Mouse (Mus musculus): ENCODE measurements around the gene Kif2c. TPM values are rescaled to one million over a fixed set of nuclear protein-coding genes. Genes with fewer than 3 reads are reported as not detected.

Kif2c gene
- total RNA-seq, 1 experiment from 2014 or later = 30.0 TPM

GRCm38 (mm10) chr4:117148047-117148713 lies 34.3 kb downstream of the Kif2c start:
- ATAC-seq (replicated peaks in 1 of 2; ENCODE audit: insufficient read depth in 1 of 2, low FRiP score in 2 of 2, low TSS enrichment in 1 of 2, low read depth in 1 of 2, poor library complexity in 2 of 2, severe bottlenecking in 2 of 2) = no peak

DNA sequence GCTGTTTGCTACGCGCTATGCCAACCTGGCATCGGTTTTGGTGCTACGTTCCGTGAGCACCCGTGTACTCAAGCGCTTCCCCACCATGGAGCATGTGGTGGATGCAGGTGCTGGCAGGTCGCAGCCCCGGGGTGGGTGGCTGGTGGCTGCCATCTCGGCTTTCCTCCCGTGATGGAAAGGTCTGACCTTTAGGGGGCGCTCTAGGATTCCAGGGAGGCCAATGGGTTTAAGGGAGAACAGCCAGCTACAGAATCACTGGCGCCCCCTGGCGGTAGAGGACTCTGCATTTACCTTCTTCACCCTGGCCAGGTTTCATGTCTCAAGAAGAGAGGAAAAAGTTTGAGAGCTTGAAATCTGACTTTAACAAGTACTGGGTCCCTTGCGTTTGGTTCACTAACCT lies 36.3 kb downstream of the Kif2c start:
- ATAC-seq (replicated peaks in 1 of 2; ENCODE audit: insufficient read depth in 1 of 2, low FRiP score in 2 of 2, low TSS enrichment in 1 of 2, low read depth in 1 of 2, poor library complexity in 2 of 2, severe bottlenecking in 2 of 2) = peak; percentile 74

DNA sequence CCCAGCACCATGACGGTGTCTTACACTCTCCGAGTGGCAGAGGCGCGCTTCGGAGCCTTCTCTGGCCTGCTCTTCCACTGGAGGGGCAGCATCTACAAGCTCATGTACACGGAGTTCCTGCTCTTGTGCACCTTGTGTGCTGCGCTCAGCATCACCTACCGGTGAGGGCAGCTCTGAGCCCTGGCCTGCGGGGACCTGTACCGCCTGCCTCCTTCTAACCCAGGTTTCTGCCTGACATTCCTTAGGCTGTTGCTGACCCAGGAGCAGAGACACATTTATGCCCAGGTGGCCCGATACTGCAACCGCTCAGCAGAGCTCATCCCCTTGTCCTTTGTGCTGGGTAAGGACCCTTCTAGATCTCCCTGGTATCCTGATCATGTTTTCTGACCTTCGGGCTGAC lies 37.2 kb downstream of the Kif2c start:
- ATAC-seq (replicated peaks in 1 of 2; ENCODE audit: insufficient read depth in 1 of 2, low FRiP score in 2 of 2, low TSS enrichment in 1 of 2, low read depth in 1 of 2, poor library complexity in 2 of 2, severe bottlenecking in 2 of 2) = no peak

GRCm38 (mm10) chr4:117143023-117143422 lies 39.4 kb downstream of the Kif2c start:
- ATAC-seq (replicated peaks in 1 of 2; ENCODE audit: insufficient read depth in 1 of 2, low FRiP score in 2 of 2, low TSS enrichment in 1 of 2, low read depth in 1 of 2, poor library complexity in 2 of 2, severe bottlenecking in 2 of 2) = no peak

GRCm38 (mm10) chr4:117140613-117141012 lies 41.8 kb downstream of the Kif2c start:
- no peak for ATAC-seq (replicated peaks in 1 of 2; ENCODE audit: insufficient read depth in 1 of 2, low FRiP score in 2 of 2, low TSS enrichment in 1 of 2, low read depth in 1 of 2, poor library complexity in 2 of 2, severe bottlenecking in 2 of 2)

DNA sequence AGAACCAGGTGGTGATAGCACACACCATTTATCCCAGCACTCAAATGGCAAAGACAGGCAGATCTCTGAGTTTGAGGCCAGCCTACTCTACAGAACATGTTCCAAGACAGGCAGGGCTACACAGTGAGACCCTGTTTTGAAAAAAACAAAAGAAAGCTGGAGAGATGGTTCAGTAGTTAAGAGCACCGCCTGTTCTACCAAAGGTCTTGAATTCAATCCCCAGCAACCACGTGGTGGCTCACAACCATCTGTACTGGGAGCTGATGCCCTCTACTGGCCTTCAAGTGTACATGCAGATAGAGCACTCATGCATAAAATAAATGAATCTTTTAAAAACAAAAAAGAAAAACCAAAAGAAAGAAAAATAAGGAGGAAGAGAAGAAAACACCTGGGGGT lies 43.2 kb downstream of the Kif2c start:
- ATAC-seq (replicated peaks in 1 of 2; ENCODE audit: insufficient read depth in 1 of 2, low FRiP score in 2 of 2, low TSS enrichment in 1 of 2, low read depth in 1 of 2, poor library complexity in 2 of 2, severe bottlenecking in 2 of 2) = peak; percentile 35 to 46; a peak in 2 of 4 replicates

DNA sequence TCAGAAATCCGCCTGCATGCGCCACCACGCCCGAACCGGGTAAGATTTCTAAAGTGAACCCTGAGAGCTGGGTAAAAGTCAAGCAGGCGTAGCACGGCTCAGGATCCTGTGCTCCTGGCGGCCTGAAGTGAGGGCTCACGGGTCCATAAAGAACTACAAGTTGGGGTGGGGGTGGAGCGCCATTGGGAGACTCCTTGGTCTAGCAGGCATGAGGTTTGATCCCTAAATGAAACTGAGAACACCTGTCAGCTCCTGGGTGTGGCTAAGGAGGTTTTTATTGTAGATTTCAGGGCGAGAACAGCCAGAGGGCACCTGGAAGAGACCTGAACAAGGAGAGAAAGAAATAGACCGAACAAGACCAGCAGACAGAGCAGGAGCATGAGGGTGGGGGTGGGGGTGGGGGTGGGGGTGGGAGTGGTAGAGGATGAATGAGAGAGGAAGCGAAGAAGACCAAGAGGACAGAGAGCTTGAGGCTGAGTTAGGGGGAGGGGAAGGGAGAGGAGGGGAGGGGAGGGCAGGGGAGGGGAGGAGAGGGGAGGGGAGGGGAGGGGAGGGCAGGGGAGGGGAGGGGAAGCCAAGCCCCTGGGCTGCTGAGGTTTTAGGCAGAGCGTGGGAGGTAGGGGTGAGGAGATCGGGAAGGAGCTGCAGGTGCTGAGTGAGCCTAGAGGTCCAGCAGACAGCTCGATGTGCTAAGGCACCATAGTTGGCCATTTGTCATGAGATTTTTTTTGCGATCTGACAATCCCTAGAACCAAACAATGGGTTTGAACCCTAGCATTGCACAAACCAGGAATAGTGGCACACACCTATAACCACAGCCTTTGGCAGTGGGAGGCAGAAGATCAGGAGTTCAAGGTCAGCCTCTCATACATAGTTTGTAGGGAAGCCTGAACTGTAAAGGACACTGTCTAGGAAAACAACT lies 43.9 kb downstream of the Kif2c start:
- ATAC-seq (replicated peaks in 1 of 2; ENCODE audit: insufficient read depth in 1 of 2, low FRiP score in 2 of 2, low TSS enrichment in 1 of 2, low read depth in 1 of 2, poor library complexity in 2 of 2, severe bottlenecking in 2 of 2) = no peak

DNA sequence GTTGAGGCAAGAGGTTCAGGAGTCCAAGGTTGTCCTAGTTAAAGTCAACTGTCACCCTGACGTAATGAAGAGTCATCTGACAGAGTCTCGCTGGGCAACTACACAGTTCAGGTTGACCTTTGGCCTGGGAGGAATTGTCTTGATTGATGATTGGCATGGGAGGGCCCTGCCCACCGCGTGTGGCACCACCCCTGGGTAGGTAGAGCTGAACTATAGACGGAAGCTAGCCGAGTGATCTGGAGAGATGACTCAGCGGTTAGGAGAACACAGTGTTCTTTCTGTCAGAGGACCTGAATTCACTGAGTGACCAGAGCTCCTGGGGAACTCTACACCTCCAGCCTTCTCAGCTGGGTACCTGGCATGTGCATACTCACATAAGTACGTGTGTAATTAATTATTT lies 46.4 kb downstream of the Kif2c start:
- no peak for ATAC-seq (replicated peaks in 1 of 2; ENCODE audit: insufficient read depth in 1 of 2, low FRiP score in 2 of 2, low TSS enrichment in 1 of 2, low read depth in 1 of 2, poor library complexity in 2 of 2, severe bottlenecking in 2 of 2)

GRCm38 (mm10) chr4:117134601-117134995 lies 47.8 kb downstream of the Kif2c start:
- ATAC-seq (replicated peaks in 1 of 2; ENCODE audit: insufficient read depth in 1 of 2, low FRiP score in 2 of 2, low TSS enrichment in 1 of 2, low read depth in 1 of 2, poor library complexity in 2 of 2, severe bottlenecking in 2 of 2) = no peak

DNA sequence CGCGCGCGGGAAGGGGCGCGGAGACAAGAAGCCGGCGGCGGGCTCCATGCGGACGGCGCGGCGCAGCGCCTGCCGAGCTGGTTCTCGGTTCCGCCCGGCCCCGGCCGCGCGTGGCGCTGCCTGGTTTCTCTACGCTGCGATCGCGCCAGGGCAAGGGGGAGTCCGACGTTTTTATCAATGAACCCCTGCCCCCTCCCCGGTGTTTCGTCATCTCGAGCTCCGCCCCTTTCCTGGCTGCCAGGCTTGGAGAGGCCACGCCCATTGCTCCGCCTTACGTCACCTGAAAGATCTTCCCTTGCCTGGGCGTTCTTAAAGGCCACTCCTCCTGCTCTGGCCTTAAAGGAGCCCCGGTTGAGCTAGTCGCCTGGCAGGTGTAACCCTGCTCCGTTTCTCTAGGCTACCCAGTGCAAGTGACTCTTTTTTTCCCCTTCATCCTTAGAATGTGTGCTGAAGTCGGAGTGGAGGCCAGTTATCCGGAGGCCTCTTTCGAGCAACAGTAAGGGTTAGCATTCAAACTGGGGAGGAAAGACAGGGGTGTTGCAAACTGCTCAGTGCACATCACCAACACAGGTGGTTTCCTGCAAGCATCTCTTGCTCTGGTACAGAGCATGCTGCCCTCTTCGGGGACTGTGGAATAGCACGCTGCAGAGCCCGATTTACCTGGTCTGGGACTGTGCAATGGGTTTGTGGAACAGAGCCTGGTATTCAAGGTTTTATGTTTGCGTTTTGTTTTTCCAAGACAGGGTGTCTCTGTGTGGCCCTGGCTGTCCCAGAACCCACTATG lies 48.4 kb downstream of the Kif2c start, which contains the start of gene Plk3:
Gene Plk3 (minus strand): TSS at position 147 of the 784 bp plus-strand sequence.
- ATAC-seq (replicated peaks in 1 of 2; ENCODE audit: insufficient read depth in 1 of 2, low FRiP score in 2 of 2, low TSS enrichment in 1 of 2, low read depth in 1 of 2, poor library complexity in 2 of 2, severe bottlenecking in 2 of 2) = peak; percentile 93 to 94

DNA sequence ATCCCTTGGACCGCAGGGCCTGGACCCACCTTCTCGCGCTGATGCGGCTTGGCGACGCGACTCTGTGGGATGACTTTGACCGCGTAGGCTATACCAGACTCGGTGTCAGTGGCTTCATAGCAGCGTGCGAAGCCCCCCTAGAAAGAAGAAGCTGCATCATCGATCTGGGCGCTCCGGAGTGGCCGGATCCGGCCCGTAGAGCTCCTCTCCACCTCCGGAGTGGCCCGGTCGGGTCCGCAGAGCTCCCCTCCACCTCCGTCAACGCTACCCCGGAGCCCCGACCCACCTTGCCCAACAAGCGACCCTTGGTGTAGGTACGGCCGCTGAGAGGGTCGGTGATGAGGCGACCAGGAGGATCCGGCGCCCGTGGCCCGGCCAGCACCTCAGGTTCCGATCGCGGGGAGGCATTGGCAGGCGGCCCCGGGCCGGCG lies 49.1 kb downstream of the Kif2c start:
- peak in 1 of 2 experiments; percentile 8; a peak in 1 of 4 replicates for ATAC-seq (replicated peaks in 1 of 2; ENCODE audit: insufficient read depth in 1 of 2, low FRiP score in 2 of 2, low TSS enrichment in 1 of 2, low read depth in 1 of 2, poor library complexity in 2 of 2, severe bottlenecking in 2 of 2)

DNA sequence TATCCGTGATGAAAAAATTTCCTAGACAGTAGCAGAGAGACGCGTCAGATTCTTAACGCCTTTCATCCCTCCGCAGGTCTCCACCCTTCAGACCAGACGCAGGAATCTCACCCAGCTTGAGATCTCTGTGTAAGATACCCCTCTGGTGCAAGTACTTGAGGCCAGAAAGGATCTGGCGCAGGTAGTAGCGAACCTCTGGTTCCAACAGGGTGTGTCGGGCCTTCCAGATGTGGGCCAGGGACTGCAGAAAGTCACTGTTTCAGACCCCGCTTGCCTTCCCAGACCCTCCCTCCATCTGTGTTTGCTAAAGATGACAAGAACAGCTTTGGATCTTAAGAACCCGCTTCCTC lies 49.7 kb downstream of the Kif2c start:
- no peak for ATAC-seq (replicated peaks in 1 of 2; ENCODE audit: insufficient read depth in 1 of 2, low FRiP score in 2 of 2, low TSS enrichment in 1 of 2, low read depth in 1 of 2, poor library complexity in 2 of 2, severe bottlenecking in 2 of 2)

- ATAC-seq (replicated peaks in 1 of 2; ENCODE audit: insufficient read depth in 1 of 2, low FRiP score in 2 of 2, low TSS enrichment in 1 of 2, low read depth in 1 of 2, poor library complexity in 2 of 2, severe bottlenecking in 2 of 2) = no peak
These were observed 50.3 kb downstream of the Kif2c start for GRCm38 (mm10) chr4:117131890-117132793.

DNA sequence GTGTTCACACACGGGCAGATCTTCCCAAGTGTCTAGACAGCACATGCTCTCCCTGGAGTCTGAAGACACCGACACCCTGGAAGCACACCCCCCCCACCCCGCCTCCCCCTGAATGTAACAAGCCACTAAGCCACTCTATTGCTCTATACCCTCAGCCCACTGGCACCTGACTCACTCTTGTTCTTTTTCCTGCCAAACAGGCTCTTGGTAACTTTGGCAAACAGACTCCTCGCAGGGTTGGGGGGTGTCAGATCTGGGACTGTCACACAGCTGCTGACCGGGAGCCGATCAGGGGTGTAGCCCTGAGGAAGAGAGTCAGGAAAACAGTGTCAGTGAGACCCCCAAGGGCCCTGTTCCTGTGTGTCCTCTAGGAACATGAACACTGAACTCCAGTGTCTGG lies 51.2 kb downstream of the Kif2c start:
- no peak for ATAC-seq (replicated peaks in 1 of 2; ENCODE audit: insufficient read depth in 1 of 2, low FRiP score in 2 of 2, low TSS enrichment in 1 of 2, low read depth in 1 of 2, poor library complexity in 2 of 2, severe bottlenecking in 2 of 2)

- no peak for ATAC-seq (replicated peaks in 1 of 2; ENCODE audit: insufficient read depth in 1 of 2, low FRiP score in 2 of 2, low TSS enrichment in 1 of 2, low read depth in 1 of 2, poor library complexity in 2 of 2, severe bottlenecking in 2 of 2)
These were observed 51.6 kb downstream of the Kif2c start for GRCm38 (mm10) chr4:117130790-117131189.

- ATAC-seq (replicated peaks in 1 of 2; ENCODE audit: insufficient read depth in 1 of 2, low FRiP score in 2 of 2, low TSS enrichment in 1 of 2, low read depth in 1 of 2, poor library complexity in 2 of 2, severe bottlenecking in 2 of 2) = no peak
These were observed 54.3 kb downstream of the Kif2c start for GRCm38 (mm10) chr4:117127991-117128686.

Measured in hematopoietic stem cell, adult 5-6 weeks (primary cell).